ENCODE assay signal across 13 mouse cellular contexts in genomic region chr11:34770666-34771065, GRCm38 (mm10). TPM values are rescaled to one million over a fixed set of nuclear protein-coding genes. Genes with fewer than 3 reads are reported as not detected.
DNase-seq lines count a peak whose midpoint lies in the region; TF ChIP-seq lines count a peak whose summit lies in the region.
"Had no signal": no experiment of that assay in that cellular context is flagged by ENCODE, and none has a peak within 500 bp of the region (broad histone marks: within the 10 kb centered on the region; RNA-seq: fewer than 3 reads in every experiment).

No protein-coding gene starts in this region.

- no peaks in the 10 kb centered on the region for H3K27me3 ChIP-seq in spleen, adult 2 months (ENCODE audit: control insufficient read depth, insufficient read depth, low read length)
- no peaks in the 10 kb centered on the region for H3K27me3 ChIP-seq in small intestine, adult 2 months (ENCODE audit: control insufficient read depth, insufficient read depth, low read length)
- H3K27me3 ChIP-seq: forebrain, embryonic 13.5 days; heart, embryonic 15.5 days; hindbrain, embryonic 13.5 days; stomach, embryonic 15.5 days had no signal

- TF ChIP-seq CTCF in spleen, adult 2 months (IDR thresholded peaks at IDR 0.05; ENCODE audit: extremely low read depth, insufficient read depth, insufficient read length, insufficient replicate concordance), result no peak
- TF ChIP-seq CTCF in bone marrow macrophage, adult 2 months (IDR thresholded peaks at IDR 0.05; ENCODE audit: low read depth, low read length), result no peak
- no peak for TF ChIP-seq CTCF in small intestine, adult 2 months (IDR thresholded peaks at IDR 0.05; ENCODE audit: extremely low read depth, insufficient read length, insufficient replicate concordance, low read depth, low read length)

- peak overlapping the region; percentile 48 for H3K4me3 ChIP-seq in spleen, adult 2 months (ENCODE audit: extremely low read depth, insufficient read depth, insufficient read length)
- H3K4me3 ChIP-seq in bone marrow macrophage, adult 2 months (ENCODE audit: insufficient read depth, low read length), result peak overlapping the region; percentile 21
- H3K4me3 ChIP-seq in small intestine, adult 2 months (ENCODE audit: low read depth, low read length), result no peak overlapping the region
- H3K4me3 ChIP-seq: forebrain, embryonic 13.5 days; heart, embryonic 15.5 days; hindbrain, embryonic 13.5 days; stomach, embryonic 15.5 days had no signal

- WGBS in spleen, adult 2 months, result 11% methylated on average over 4 of the region's 4 CpGs
- 56% methylated on average over 4 of the region's 4 CpGs for WGBS in small intestine, adult 2 months

- no peak for TF ChIP-seq POLR2A in spleen, adult 2 months (IDR thresholded peaks at IDR 0.05; ENCODE audit: low read depth, low read length)
- no peak for TF ChIP-seq POLR2A in bone marrow macrophage, adult 2 months (IDR thresholded peaks at IDR 0.05; ENCODE audit: borderline replicate concordance, low read depth, low read length)
- no peak for TF ChIP-seq POLR2A in small intestine, adult 2 months (IDR thresholded peaks at IDR 0.05; ENCODE audit: low read depth, low read length)

- H3K27ac ChIP-seq in spleen, adult 2 months (ENCODE audit: insufficient read depth, low read length), result peak overlapping the region; percentile 98
- H3K27ac ChIP-seq in bone marrow macrophage, adult 2 months (ENCODE audit: insufficient read depth, low read depth, low read length), result peak overlapping the region; percentile 89
- H3K27ac ChIP-seq in small intestine, adult 2 months (ENCODE audit: insufficient read depth, low read depth, low read length), result peak overlapping the region; percentile 65
- H3K27ac ChIP-seq: forebrain, embryonic 13.5 days; heart, embryonic 15.5 days; hindbrain, embryonic 13.5 days; stomach, embryonic 15.5 days had no signal

- no peak for DNase-seq in spleen, adult 2 months (ENCODE audit: low read depth in 1 of 2, low spot score in 2 of 2)
- DNase-seq in spleen, postnatal 14 days (ENCODE audit: low spot score in 2 of 2), result no peak
- DNase-seq in CD4-positive, CD25-positive, alpha-beta regulatory T cell, adult 2 months (ENCODE audit: low read depth, low spot score), result peak; percentile 65
- DNase-seq in gastrocnemius, adult 18-20 months (ENCODE audit: low spot score), result no peak
- DNase-seq in ovary, postnatal 14 days (ENCODE audit: low spot score), result no peak
- DNase-seq: cerebellum, adult 8-10 months; right cerebral cortex, postnatal 25 days had no signal

- peaks cover 61% of the 10 kb centered on the region for H3K4me1 ChIP-seq in spleen, adult 2 months (ENCODE audit: control insufficient read depth, insufficient read depth, insufficient read length)
- peaks cover 74% of the 10 kb centered on the region for H3K4me1 ChIP-seq in bone marrow macrophage, adult 2 months (ENCODE audit: control insufficient read depth, insufficient read depth, low read length)
- 0 out of 2 replicates have a peak, but pooled peaks cover 1% of the 10 kb centered on the region for H3K4me1 ChIP-seq in small intestine, adult 2 months (ENCODE audit: control insufficient read depth, insufficient read depth, insufficient read length, low read length)
- H3K4me1 ChIP-seq: forebrain, embryonic 13.5 days; stomach, embryonic 15.5 days had no signal

- peaks cover under 1% of the 10 kb centered on the region; the same call in 1 of the 2 replicates for H3K36me3 ChIP-seq in spleen, adult 2 months (ENCODE audit: control insufficient read depth, insufficient read depth, low read length)
- no peaks in the 10 kb centered on the region for H3K36me3 ChIP-seq in small intestine, adult 2 months (ENCODE audit: control insufficient read depth, insufficient read depth, low read length)
- H3K36me3 ChIP-seq: heart, embryonic 15.5 days; hindbrain, embryonic 13.5 days; stomach, embryonic 15.5 days had no signal

RNA-seq across cellular contexts. Expression of gene Dock2, which starts 13.0 kb away (rescaled TPM):
- 35.9 and 38.5 TPM in 2 replicates for polyA plus RNA-seq in spleen, adult 2 months (2012; rRNA removed)
- 95.9 and 104 TPM in 2 replicates for polyA plus RNA-seq in bone marrow macrophage, adult 2 months (2012; ENCODE audit: insufficient read depth, insufficient read length, missing spikeins)
- 1.6 and 2.5 TPM in 2 replicates for polyA plus RNA-seq in small intestine, adult 2 months (2012; rRNA removed)
- total RNA-seq in gastrocnemius, adult 18-20 months (2021), result under 1 TPM; 0.62 to 0.85 TPM

Comparison
In these comparisons a context has a peak if more than half of its experiments do, and no peak if none do; other contexts are left out.
1. RNA of gene Dock2, which starts 13.0 kb away (polyA plus RNA-seq): 95.9 to 104 TPM in bone marrow macrophage, adult 2 months and 35.9 to 38.5 TPM in spleen, adult 2 months; 1.6 to 2.5 TPM in small intestine, adult 2 months; every median in the first group is over 10 times any median in the second.
2. Peak in every context shown above with its lines, with median percentiles within 50 percentile points of each other: H3K27ac ChIP-seq.